Mouse (Mus musculus) neural tube, embryonic 14.5 days (tissue): ENCODE measurements around the gene Gm9945. TPM values are rescaled to one million over a fixed set of nuclear protein-coding genes. Genes with fewer than 3 reads are reported as not detected.

Experiments used
- polyA plus RNA-seq: library from polyadenylated mRNA; unstranded; fragments of >200 nt; fragmentation: Nextera tagmentation; extraction: Ambion mirVana; gene quantifications from 2 replicates; pipeline ENCODE4 v1.2.1, GENCODE M21; 2014

The Gm9945 gene
- polyA plus RNA-seq, 1 experiment from 2014 or later = 0.23 TPM

Other genes starting within 250 kb of the Gm9945 start
- 51.7 and 53.8 TPM in 2 replicates for gene Hspa4, start 179.7 kb upstream of the Gm9945 start, polyA plus RNA-seq
- 16.8 and 18.7 TPM in 2 replicates for gene Zcchc10, start 155.5 kb upstream of the Gm9945 start, polyA plus RNA-seq
- gene Aff4, start 129.3 kb upstream of the Gm9945 start, polyA plus RNA-seq = 59.2 and 95.0 TPM in 2 replicates
- gene Leap2, start 57.0 kb upstream of the Gm9945 start, polyA plus RNA-seq = not detected in 2 replicates
- gene Uqcrq, start 49.3 kb upstream of the Gm9945 start, polyA plus RNA-seq = 771 and 826 TPM in 2 replicates
- gene Gdf9, start 49.1 kb upstream of the Gm9945 start, polyA plus RNA-seq = 3.4 and 5.3 TPM in 2 replicates
- 0.14 TPM in 1 of 2 replicates, not detected in the other for gene Gm10447, start 23.1 kb upstream of the Gm9945 start, polyA plus RNA-seq
- gene Shroom1, start 23.0 kb upstream of the Gm9945 start, polyA plus RNA-seq = 1.8 and 2.9 TPM in 2 replicates
- gene Gm9837, start 9.7 kb upstream of the Gm9945 start, polyA plus RNA-seq = not detected in 2 replicates
- 0.66 and 1.1 TPM in 2 replicates for gene Sowaha, start 108 bp downstream of the Gm9945 start, polyA plus RNA-seq
- gene Sept8, start 39.1 kb downstream of the Gm9945 start, polyA plus RNA-seq = 20.5 and 25.0 TPM in 2 replicates
- 280 and 308 TPM in 2 replicates for gene Kif3a, start 87.2 kb downstream of the Gm9945 start, polyA plus RNA-seq
- gene Il4, start 138.5 kb downstream of the Gm9945 start, polyA plus RNA-seq = 7.6 and 8.1 TPM in 2 replicates
- gene Il13, start 154.5 kb downstream of the Gm9945 start, polyA plus RNA-seq = not detected in 2 replicates
- 11.2 and 12.0 TPM in 2 replicates for gene Rad50, start 227.2 kb downstream of the Gm9945 start, polyA plus RNA-seq
- gene Il5, start 240.6 kb downstream of the Gm9945 start, polyA plus RNA-seq = not detected in 2 replicates